Mouse (Mus musculus) liver, adult 2 months (tissue): ENCODE data around the gene Ect2l.

Experiments
- CTCF ChIP-seq: fragments of 200-500 bp; IDR thresholded peaks from 2 replicates; pipeline ENCODE4 v1.5.1; 2011; ENCODE audit warnings: low read depth, low read length, control low read depth
- POLR2A ChIP-seq: fragments of 200-500 bp; IDR thresholded peaks from 2 replicates; pipeline ENCODE4 v1.6.1; 2011; ENCODE audit warnings: low read length, control low read depth; ENCODE audit not compliant: insufficient read depth; ENCODE audit errors: extremely low read depth

GRCm38 (mm10) chr10:18237191-18237590 is 26.5 kb upstream of the Ect2l start:
- TF ChIP-seq POLR2A (no peak), CTCF (no peak)
